Mouse (Mus musculus) neutrophil, adult 83 days (primary cell): Measurements from ENCODE around the gene Fam168a. TPM values are rescaled to one million over a fixed set of nuclear protein-coding genes. Genes with fewer than 3 reads are reported as not detected.

ENCODE experiments used
- total RNA-seq, 2 experiments: library from RNA; stranded (reverse); gene quantifications; one replicate each; pipeline ENCODE4 v1.2.4; 2023

Fam168a gene
- 10 to 100 TPM; 35.8 to 38.2 TPM for total RNA-seq

DNA sequence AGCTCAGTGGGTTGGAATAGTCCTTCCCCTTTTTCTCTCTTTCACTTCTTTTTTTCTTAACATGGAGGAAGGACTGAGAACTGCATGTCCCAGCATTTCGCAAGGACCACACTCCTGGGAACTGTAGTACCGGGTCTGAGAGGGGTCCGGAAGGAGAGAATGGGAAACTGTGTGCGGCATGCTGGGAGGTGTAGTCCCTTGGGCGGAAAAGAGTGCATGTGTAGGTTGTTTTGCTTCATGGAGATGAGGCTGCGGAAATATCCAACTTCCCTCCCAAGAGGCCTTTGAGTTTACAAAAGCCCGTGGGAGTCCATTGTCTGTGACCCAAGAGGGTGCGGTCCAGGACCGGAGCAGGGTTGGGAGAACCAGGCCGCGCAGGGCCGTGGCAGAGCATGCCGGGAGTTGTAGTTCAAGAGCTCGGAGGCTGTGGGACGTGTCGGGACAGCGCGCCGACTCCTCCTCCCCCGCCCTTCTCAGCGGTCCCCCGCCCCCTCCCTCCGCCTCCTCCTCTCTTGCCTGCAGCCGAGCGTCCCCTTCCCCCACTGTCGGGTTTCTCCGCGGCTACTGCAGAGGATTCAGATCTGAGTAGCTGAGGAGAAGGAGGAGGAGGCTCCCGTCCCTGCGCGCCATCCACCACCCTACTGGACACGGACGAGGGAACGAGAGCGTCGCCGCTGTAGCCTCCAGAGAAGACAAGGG, at the start of gene Fam168a:
Fam168a (plus strand) TSS at position 493 of the 699 bp plus-strand sequence.

DNA sequence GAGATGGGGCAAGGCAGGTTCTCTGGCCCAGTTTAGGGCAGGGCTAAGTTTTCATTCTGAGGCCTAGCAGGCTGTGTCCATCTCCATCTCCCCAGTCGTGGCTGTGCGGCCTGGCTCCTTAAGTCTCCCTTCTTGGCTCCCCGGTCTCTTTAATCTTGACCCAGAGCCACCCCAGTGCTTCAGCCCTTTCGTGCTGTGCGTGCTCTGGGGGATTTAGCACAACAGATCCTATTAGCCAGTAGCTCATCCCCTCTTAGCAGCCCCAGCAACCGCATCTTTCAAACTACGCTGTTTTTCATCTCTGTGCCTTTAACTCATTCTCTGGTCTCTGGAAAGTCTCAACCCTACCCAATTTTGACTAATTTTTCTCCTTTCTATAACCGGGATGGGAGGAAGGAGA, 44.2 kb upstream of the Fam168a start, which contains the start of gene Plekhb1:
Plekhb1 (minus strand) TSS at position 184 of the 400 bp plus-strand sequence.

DNA sequence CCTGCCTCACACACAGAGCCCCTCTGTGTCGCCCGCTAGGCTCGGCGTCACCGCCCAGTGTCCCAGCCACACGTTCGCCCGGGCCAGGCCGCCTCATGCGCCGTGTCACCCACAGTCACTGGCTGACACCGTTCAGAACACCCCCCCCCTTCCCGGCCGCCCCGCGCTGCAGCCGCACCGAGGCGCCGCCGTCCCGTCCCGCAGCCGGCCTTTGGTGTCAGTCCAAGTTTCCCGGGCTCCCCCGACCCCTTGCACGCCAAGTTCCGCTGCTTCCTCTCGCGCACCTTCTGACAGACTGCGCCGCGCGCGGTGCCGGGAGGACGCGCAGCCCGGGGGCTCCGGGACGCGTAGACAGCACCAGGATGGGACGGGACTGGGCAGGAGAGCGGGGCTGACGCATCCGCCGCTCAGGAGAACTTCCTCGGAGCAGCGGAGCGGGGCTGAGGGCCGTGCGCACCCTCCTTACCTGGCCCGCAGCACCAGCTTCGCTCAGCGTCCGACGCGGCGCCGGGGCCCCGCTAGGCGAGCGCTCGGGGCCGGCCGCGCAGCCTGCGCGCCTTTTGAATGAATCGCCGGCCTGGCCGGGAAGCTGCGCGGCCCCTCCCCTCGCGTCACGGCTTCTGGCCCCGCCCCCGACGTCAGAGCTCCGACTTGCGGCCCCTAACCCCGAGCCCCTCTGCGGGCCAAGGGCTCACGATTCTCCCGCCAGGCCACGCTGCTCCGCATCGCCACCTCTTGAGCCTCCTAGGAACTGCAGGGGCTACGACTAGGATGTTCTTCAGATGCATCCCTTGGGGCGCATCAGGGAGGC, 156.6 kb downstream of the Fam168a start, which contains the start of gene Relt:
Relt (minus strand) TSS at position 619 of the 811 bp plus-strand sequence.

Other genes starting within 250 kb of the Fam168a start
- under 1 TPM; 0.29 to 0.44 TPM for gene Ucp3, start 233.6 kb upstream of the Fam168a start, total RNA-seq
- 1,000 to 10,000 TPM; 1,485 to 1,491 TPM for gene Ucp2, start 213.3 kb upstream of the Fam168a start, total RNA-seq
- not detected for gene Dnajb13, start 191.7 kb upstream of the Fam168a start, total RNA-seq
- 10 to 100 TPM; 19.0 to 20.7 TPM for gene Coa4, start 169.6 kb upstream of the Fam168a start, total RNA-seq
- gene Rab6a, start 99.2 kb upstream of the Fam168a start, total RNA-seq = 100 to 1,000 TPM; 109 to 125 TPM
- gene Mrpl48, start 98.3 kb upstream of the Fam168a start, total RNA-seq = 10 to 100 TPM; 29.5 to 29.7 TPM
- gene Plekhb1, start 44.2 kb upstream of the Fam168a start, total RNA-seq = not detected
- gene Relt, start 156.8 kb downstream of the Fam168a start, total RNA-seq = 10 to 100 TPM; 86.9 to 89.3 TPM
- gene Arhgef17, start 225.5 kb downstream of the Fam168a start, total RNA-seq = under 1 TPM; 0.33 to 0.66 TPM